18 mouse cellular contexts compared by ENCODE assay signal in genomic region chr8:45528890-45529289, GRCm38 (mm10). TPM values are rescaled to one million over a fixed set of nuclear protein-coding genes. Genes with fewer than 3 reads are reported as not detected.
"Had no signal": no experiment of that assay in that cellular context is flagged by ENCODE, and none has a peak within 500 bp of the region (broad histone marks: within the 10 kb centered on the region; RNA-seq: fewer than 3 reads in every experiment).

No protein-coding gene starts in this region.

- H3K9me3 ChIP-seq: kidney, embryonic 15.5 days; limb, embryonic 12.5 days; limb, embryonic 15.5 days; liver, embryonic 12.5 days; liver, embryonic 15.5 days; lung, embryonic 15.5 days; midbrain, embryonic 12.5 days; stomach, embryonic 15.5 days had no signal

- H3K4me1 ChIP-seq: kidney, embryonic 15.5 days; limb, embryonic 12.5 days; limb, embryonic 15.5 days; liver, embryonic 12.5 days; liver, embryonic 15.5 days; lung, embryonic 15.5 days; midbrain, embryonic 12.5 days; stomach, embryonic 15.5 days had no signal

- H3K36me3 ChIP-seq: kidney, embryonic 15.5 days; limb, embryonic 12.5 days; limb, embryonic 15.5 days; liver, embryonic 12.5 days; liver, embryonic 15.5 days; lung, embryonic 15.5 days; midbrain, embryonic 12.5 days; stomach, embryonic 15.5 days had no signal

- DNase-seq: kidney, adult 2 months; kidney, postnatal 10 days; kidney, postnatal 4 days; left cerebral cortex, postnatal 4 days; thymus, adult 2 months; thymus, postnatal 14 days; thymus, postnatal 4 days had no signal

- ATAC-seq: intestine, postnatal 0 days; liver, embryonic 12.5 days; midbrain, embryonic 16.5 days had no signal

- H3K27ac ChIP-seq: kidney, embryonic 15.5 days; limb, embryonic 12.5 days; limb, embryonic 15.5 days; liver, embryonic 12.5 days; liver, embryonic 15.5 days; lung, embryonic 15.5 days; macrophage; midbrain, embryonic 12.5 days; stomach, embryonic 15.5 days had no signal

- H3K4me2 ChIP-seq: kidney, embryonic 15.5 days; limb, embryonic 12.5 days; limb, embryonic 15.5 days; liver, embryonic 12.5 days; liver, embryonic 15.5 days; lung, embryonic 15.5 days; midbrain, embryonic 12.5 days; stomach, embryonic 15.5 days had no signal

- H3K27me3 ChIP-seq: kidney, embryonic 15.5 days; limb, embryonic 12.5 days; limb, embryonic 15.5 days; liver, embryonic 12.5 days; liver, embryonic 15.5 days; lung, embryonic 15.5 days; midbrain, embryonic 12.5 days; stomach, embryonic 15.5 days had no signal

- H3K9ac ChIP-seq: kidney, embryonic 15.5 days; limb, embryonic 12.5 days; limb, embryonic 15.5 days; liver, embryonic 12.5 days; liver, embryonic 15.5 days; lung, embryonic 15.5 days; midbrain, embryonic 12.5 days; stomach, embryonic 15.5 days had no signal

- H3K4me3 ChIP-seq: kidney, embryonic 15.5 days; limb, embryonic 12.5 days; limb, embryonic 15.5 days; liver, embryonic 12.5 days; liver, embryonic 15.5 days; lung, embryonic 15.5 days; midbrain, embryonic 12.5 days; stomach, embryonic 15.5 days had no signal

RNA-seq across cellular contexts. Expression of gene Sorbs2, which starts 21.3 kb away (rescaled TPM):
- polyA plus RNA-seq: macrophage had no signal
